Mouse (Mus musculus) activated CD4-positive, CD25-positive, alpha-beta regulatory T cell (primary cell): ENCODE data around the gene Best2. TPM values are rescaled to one million over a fixed set of nuclear protein-coding genes. Genes with fewer than 3 reads are reported as not detected.

Experiments used
- polyA plus RNA-seq, 2 experiments: library from polyadenylated mRNA; unstranded; fragments of 100-300 nt; shearing (Covaris generic); gene quantifications; one replicate each; pipeline ENCODE4 v1.2.1; 2017

Gene Best2
- polyA plus RNA-seq: not detected

GRCm38 (mm10) chr8:85014431-85014830 lies at the start of gene Best2:
Gene Best2 (minus strand): TSS chr8:85014531.

GRCm38 (mm10) chr8:85059879-85060616 lies 45.7 kb upstream of the Best2 start, which contains the start of gene Fbxw9:
Gene Fbxw9 (plus strand): TSS chr8:85060055.

GRCm38 (mm10) chr8:85036718-85037365 lies 22.5 kb upstream of the Best2 start, which contains the start of gene Tnpo2:
Gene Tnpo2 (plus strand): TSS chr8:85036915.

GRCm38 (mm10) chr8:85026670-85027515 lies 12.6 kb upstream of the Best2 start, which contains the start of gene Trir:
Gene Trir (plus strand): TSS chr8:85026823.

GRCm38 (mm10) chr8:85025098-85025932 lies 11.0 kb upstream of the Best2 start, which contains the start of gene Asna1:
Gene Asna1 (minus strand): TSS chr8:85025281.

GRCm38 (mm10) chr8:84990349-84990748 lies 24.0 kb downstream of the Best2 start, which contains the start of gene Hook2:
Gene Hook2 (plus strand): TSS chr8:84990603.

GRCm38 (mm10) chr8:84978248-84978940 lies 35.9 kb downstream of the Best2 start, which contains the start of gene Junb:
Gene Junb (minus strand): TSS chr8:84978718.

GRCm38 (mm10) chr8:84969241-84970134 lies 44.8 kb downstream of the Best2 start, which contains the start of the genes Gm49661, Prdx2 and Rnaseh2a:
Gene Gm49661 (minus strand): TSS chr8:84969433.
Gene Prdx2 (plus strand): TSS chr8:84969587.
Gene Rnaseh2a (minus strand): TSS chr8:84969767.

Other genes with a start within 250 kb of the Best2 start
- gene Nfix, start 214.2 kb downstream of the Best2 start, polyA plus RNA-seq: 10 to 100 TPM in 1 of 2 experiments, 1 to 10 TPM in 1; 4.1 to 12.3 TPM
- gene Dand5, start 191.7 kb downstream of the Best2 start, polyA plus RNA-seq: 1 to 10 TPM; 3.3 to 4.2 TPM
- 10 to 100 TPM; 29.7 to 37.9 TPM for gene Gadd45gip1, start 183.0 kb downstream of the Best2 start, polyA plus RNA-seq
- gene Rad23a, start 173.9 kb downstream of the Best2 start, polyA plus RNA-seq: 100 to 1,000 TPM; 159 to 183 TPM
- 100 to 1,000 TPM; 378 to 630 TPM for gene Calr, start 167.6 kb downstream of the Best2 start, polyA plus RNA-seq
- gene Farsa, start 157.5 kb downstream of the Best2 start, polyA plus RNA-seq: 10 to 100 TPM; 78.3 to 79.8 TPM
- gene Syce2, start 142.4 kb downstream of the Best2 start, polyA plus RNA-seq: 10 to 100 TPM in 1 of 2 experiments, 1 to 10 TPM in 1; 9.1 to 16.8 TPM
- 10 to 100 TPM; 22.2 to 31.5 TPM for gene Gcdh, start 120.6 kb downstream of the Best2 start, polyA plus RNA-seq
- gene Klf1, start 112.6 kb downstream of the Best2 start, polyA plus RNA-seq: 1 to 10 TPM; 1.3 to 3.6 TPM
- gene Dnase2a, start 106.0 kb downstream of the Best2 start, polyA plus RNA-seq: 10 to 100 TPM in 1 of 2 experiments, 1 to 10 TPM in 1; 6.1 to 11.9 TPM
- gene Mast1, start 77.2 kb downstream of the Best2 start, polyA plus RNA-seq: 1 to 10 TPM in 1 of 2 experiments, under 1 TPM in 1; 0.62 to 1.2 TPM
- gene Rtbdn, start 67.5 kb downstream of the Best2 start, polyA plus RNA-seq: under 1 TPM in 1 of 2 experiments, not detected in 1; 0.21 TPM
- not detected for gene Gm49661, start 45.1 kb downstream of the Best2 start, polyA plus RNA-seq
- 100 to 1,000 TPM; 205 to 213 TPM for gene Prdx2, start 44.9 kb downstream of the Best2 start, polyA plus RNA-seq
- 10 to 100 TPM; 80.7 to 89.0 TPM for gene Rnaseh2a, start 44.8 kb downstream of the Best2 start, polyA plus RNA-seq
- gene Junb, start 35.8 kb downstream of the Best2 start, polyA plus RNA-seq: 100 to 1,000 TPM; 294 to 399 TPM
- gene Hook2, start 23.9 kb downstream of the Best2 start, polyA plus RNA-seq: 10 to 100 TPM in 1 of 2 experiments, 1 to 10 TPM in 1; 9.5 to 11.1 TPM
- gene Asna1, start 10.8 kb upstream of the Best2 start, polyA plus RNA-seq: 10 to 100 TPM; 53.6 to 65.3 TPM
- 100 to 1,000 TPM; 248 to 252 TPM for gene Trir, start 12.3 kb upstream of the Best2 start, polyA plus RNA-seq
- 10 to 100 TPM; 20.7 to 25.3 TPM for gene Tnpo2, start 22.4 kb upstream of the Best2 start, polyA plus RNA-seq
- 1 to 10 TPM; 4.5 to 7.0 TPM for gene Fbxw9, start 45.5 kb upstream of the Best2 start, polyA plus RNA-seq
- gene Gm5741, start 53.5 kb upstream of the Best2 start, polyA plus RNA-seq: 1 to 10 TPM; 1.5 to 2.8 TPM
- 100 to 1,000 TPM in 1 of 2 experiments, 10 to 100 TPM in 1; 77.6 to 102 TPM for gene Dhps, start 57.2 kb upstream of the Best2 start, polyA plus RNA-seq
- 100 to 1,000 TPM; 158 to 186 TPM for gene Wdr83os, start 66.2 kb upstream of the Best2 start, polyA plus RNA-seq
- gene Wdr83, start 66.8 kb upstream of the Best2 start, polyA plus RNA-seq: 10 to 100 TPM; 35.2 to 42.7 TPM
- 100 to 1,000 TPM; 104 to 165 TPM for gene Man2b1, start 68.7 kb upstream of the Best2 start, polyA plus RNA-seq
- under 1 TPM in 1 of 2 experiments, not detected in 1; 0.17 TPM for gene Zfp791, start 108.6 kb upstream of the Best2 start, polyA plus RNA-seq
- gene Cks1brt, start 137.4 kb upstream of the Best2 start, polyA plus RNA-seq: under 1 TPM; 0.10 to 0.28 TPM
- gene Olfr371, start 211.5 kb upstream of the Best2 start, polyA plus RNA-seq: under 1 TPM in 1 of 2 experiments, not detected in 1; 0.37 TPM